Mouse (Mus musculus): ENCODE results near the gene Capzb.

- TF ChIP-seq CTCF (IDR thresholded peaks at IDR 0.05; ENCODE audit: extremely low read depth, insufficient read depth, insufficient read length, insufficient replicate concordance) = no peak
- TF ChIP-seq POLR2A (IDR thresholded peaks at IDR 0.05; ENCODE audit: low read depth, low read length) = no peak
Measured at GRCm38 (mm10) chr4:139256146-139256545, 63.4 kb downstream of the Capzb start.

All from spleen, adult 2 months (tissue).